Mouse (Mus musculus): ENCODE results near the gene Sell.

DNA sequence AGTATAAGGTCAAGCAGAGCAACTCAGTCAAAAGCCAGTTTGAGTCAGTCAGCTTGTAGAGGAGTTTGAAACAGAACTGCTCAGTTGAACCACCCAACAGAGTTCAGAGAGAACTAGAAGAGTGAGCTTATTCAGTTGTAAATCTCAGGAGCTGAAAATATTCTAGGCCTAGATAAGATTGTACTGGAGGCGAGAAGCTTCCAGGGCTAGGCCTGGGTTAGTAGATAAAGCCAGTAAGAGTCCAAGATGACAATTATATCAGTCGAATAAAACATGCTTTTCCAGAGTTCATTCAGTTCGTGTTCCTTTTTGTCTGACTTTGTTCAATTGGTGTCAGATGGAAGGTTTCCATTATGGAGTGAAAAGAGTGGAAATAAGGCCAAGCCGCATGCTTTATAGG, 36.1 kb upstream of the Sell start:
- TF ChIP-seq CTCF (IDR thresholded peaks at IDR 0.05; ENCODE audit: insufficient read depth, low read length) (no peak), POLR2A (IDR thresholded peaks at IDR 0.05; ENCODE audit: borderline replicate concordance, extremely low read depth, low read depth, low read length) (no peak)
